Comparison of ENCODE assay signal across 15 mouse cellular contexts in the genomic region with DNA sequence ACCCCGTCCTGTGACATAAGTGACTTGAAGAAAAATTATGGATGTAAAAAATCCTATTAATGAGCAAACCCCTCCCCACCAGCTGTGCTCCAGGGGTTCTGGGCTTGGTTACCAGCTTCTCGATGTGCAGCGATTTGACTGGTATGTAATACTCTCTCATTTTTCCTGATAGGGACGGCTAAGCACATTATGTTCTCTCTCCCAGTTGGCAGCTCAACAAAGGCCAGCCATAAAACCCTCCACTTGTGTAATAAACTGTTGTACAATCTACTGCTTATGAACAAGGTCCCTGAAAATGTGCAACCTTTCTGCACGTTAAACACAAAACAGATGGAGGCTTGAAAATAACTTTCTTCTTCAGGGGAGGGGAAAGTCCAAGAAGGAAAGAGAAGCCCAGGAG.
DNase-seq lines count a peak whose midpoint lies in the region; ATAC-seq and TF ChIP-seq lines count a peak whose summit lies in the region.
"Had no signal": no experiment of that assay in that cellular context is flagged by ENCODE, and none has a peak within 500 bp of the region (broad histone marks: within the 10 kb centered on the region; RNA-seq: fewer than 3 reads in every experiment).

No protein-coding gene starts in this region.

- no peak overlapping the region for H3K9ac ChIP-seq in heart, embryonic 11.5 days (ENCODE audit: low read depth, low read length)
- no peak overlapping the region for H3K9ac ChIP-seq in limb, embryonic 14.5 days (ENCODE audit: low read depth, low read length, severe bottlenecking)
- H3K9ac ChIP-seq: liver, embryonic 15.5 days had no signal

- no peaks in the 10 kb centered on the region for H3K27me3 ChIP-seq in heart, embryonic 10.5 days (ENCODE audit: insufficient read depth, poor library complexity, severe bottlenecking)
- H3K27me3 ChIP-seq in heart, embryonic 11.5 days (ENCODE audit: control insufficient read depth, insufficient read depth, low read length): no peaks in the 10 kb centered on the region
- no peaks in the 10 kb centered on the region for H3K27me3 ChIP-seq in limb, embryonic 14.5 days (ENCODE audit: control insufficient read depth, insufficient read depth, low read length)
- H3K27me3 ChIP-seq: CH12.LX; liver, embryonic 15.5 days; megakaryocyte, embryonic 14.5 days; Patski had no signal

- H3K27ac ChIP-seq in heart, embryonic 10.5 days: peak overlapping the region; percentile 89
- peak overlapping the region; percentile 30; the same call in 1 of the 2 replicates for H3K27ac ChIP-seq in heart, embryonic 11.5 days (ENCODE audit: low read depth, low read length)
- H3K27ac ChIP-seq in limb, embryonic 14.5 days (replicated peaks; ENCODE audit: low read depth, low read length): no peak overlapping the region
- H3K27ac ChIP-seq: heart, adult 2 months; liver, embryonic 15.5 days had no signal

- H3K36me3 ChIP-seq in heart, embryonic 10.5 days: no peaks in the 10 kb centered on the region
- no peaks in the 10 kb centered on the region for H3K36me3 ChIP-seq in heart, embryonic 11.5 days (ENCODE audit: control insufficient read depth, insufficient read depth, low read length)
- H3K36me3 ChIP-seq in limb, embryonic 14.5 days (ENCODE audit: control insufficient read depth, insufficient read depth, low read length): no peaks in the 10 kb centered on the region
- H3K36me3 ChIP-seq: liver, embryonic 15.5 days had no signal

- TF ChIP-seq POLR2A in limb, embryonic 14.5 days (IDR thresholded peaks at IDR 0.05; ENCODE audit: borderline replicate concordance, extremely low read depth, insufficient read depth, insufficient read length): no peak

- no peak overlapping the region for H3K4me3 ChIP-seq in heart, embryonic 10.5 days
- no peak overlapping the region for H3K4me3 ChIP-seq in heart, embryonic 11.5 days (ENCODE audit: low read depth, low read length)
- H3K4me3 ChIP-seq in limb, embryonic 14.5 days (replicated peaks; ENCODE audit: low read length): no peak overlapping the region
- H3K4me3 ChIP-seq: heart, adult 2 months; liver, embryonic 15.5 days; megakaryocyte, embryonic 14.5 days had no signal

- H3K4me1 ChIP-seq in heart, embryonic 10.5 days: peaks cover 44% of the 10 kb centered on the region
- peaks cover 26% of the 10 kb centered on the region for H3K4me1 ChIP-seq in heart, embryonic 11.5 days (ENCODE audit: control insufficient read depth, insufficient read depth, low read length)
- H3K4me1 ChIP-seq in limb, embryonic 14.5 days (ENCODE audit: control insufficient read depth, insufficient read depth, low read length): peaks cover 24% of the 10 kb centered on the region
- H3K4me1 ChIP-seq: liver, embryonic 15.5 days; megakaryocyte, embryonic 14.5 days had no signal

- no peak for ATAC-seq in heart, embryonic 11.5 days (replicated peaks; ENCODE audit: insufficient number of reproducible peaks, low FRiP score, low TSS enrichment)
- ATAC-seq in limb, embryonic 14.5 days (ENCODE audit: low FRiP score, low read depth): no peak
- ATAC-seq: Patski had no signal

- no peaks in the 10 kb centered on the region for H3K9me3 ChIP-seq in heart, embryonic 10.5 days
- H3K9me3 ChIP-seq in heart, embryonic 11.5 days (replicated peaks; ENCODE audit: control insufficient read depth, low read length): no peaks in the 10 kb centered on the region
- H3K9me3 ChIP-seq in limb, embryonic 14.5 days (ENCODE audit: control insufficient read depth, low read length): no peaks in the 10 kb centered on the region
- H3K9me3 ChIP-seq: liver, embryonic 15.5 days had no signal

- no peak for DNase-seq in heart, embryonic 10.5 days (ENCODE audit: low spot score)
- no peak for DNase-seq in heart, postnatal 36 days
- peak; percentile 49 for DNase-seq in adipocyte (ENCODE audit: low spot score)
- DNase-seq in limb, embryonic 14.5 days (ENCODE audit: low spot score): peak; percentile 61
- DNase-seq in layer of hippocampus, adult 8-10 months (ENCODE audit: low spot score in 2 of 2): no peak
- no peak for DNase-seq in left cerebral cortex, adult 9 months (ENCODE audit: low spot score in 2 of 2)
- no peak for DNase-seq in cerebellum, adult 11-12 months
- DNase-seq: cerebellum, adult 18-20 months; thymus, postnatal 36 days had no signal

- intact Hi-C loops in heart, postnatal 36 days (cut with DNase I): loop anchor here (5.0 to 10.0 kb wide), 3 partner anchors 96 to 267 kb away; no protein-coding TSS in a partner anchor

- 80% methylated on average over 5 of the region's 5 CpGs for WGBS in heart, embryonic 10.5 days
- WGBS in heart, embryonic 11.5 days (ENCODE audit: insufficient replicate concordance): 69% methylated on average over 5 of the region's 5 CpGs
- 20% methylated on average over 5 of the region's 5 CpGs for WGBS in limb, embryonic 14.5 days

- no peak overlapping the region for H3K4me2 ChIP-seq in heart, embryonic 11.5 days
- H3K4me2 ChIP-seq in limb, embryonic 14.5 days (replicated peaks; ENCODE audit: low read depth, low read length, severe bottlenecking): no peak overlapping the region; the same call in 1 of the 2 replicates
- H3K4me2 ChIP-seq: liver, embryonic 15.5 days had no signal

Comparison
In these comparisons a context has a peak if more than half of its experiments do, and no peak if none do; other contexts are left out.
1. DNase-seq: peak in adipocyte (single experiment) and limb, embryonic 14.5 days (single experiment); none in heart, embryonic 10.5 days (single experiment), heart, postnatal 36 days (0 of 2), layer of hippocampus, adult 8-10 months (0 of 2), left cerebral cortex, adult 9 months (0 of 2) and cerebellum, adult 11-12 months (single experiment).